Mouse (Mus musculus): ENCODE data around the gene Fbxo31. TPM values are rescaled to one million over a fixed set of nuclear protein-coding genes. Genes with fewer than 3 reads are reported as not detected.

Gene Fbxo31
- polyA plus RNA-seq, 1 experiment, result not detected

- Histone ChIP-seq H3K4me1 (ENCODE audit: control insufficient read depth, insufficient read depth, low read length) (peaks cover 41% of the 10 kb centered on the region), H3K27ac (ENCODE audit: insufficient read depth, low read depth, low read length) (no peak overlapping the region), H3K4me3 (ENCODE audit: insufficient read depth, low read depth, low read length) (peak overlapping the region; percentile 98)
- TF ChIP-seq CTCF (IDR thresholded peaks at IDR 0.05; ENCODE audit: insufficient read depth, low read depth, low read length), result no peak
- TF ChIP-seq POLR2A (IDR thresholded peaks at IDR 0.05; ENCODE audit: insufficient read depth, low read depth, low read length), result no peak
- 11% methylated on average over 20 of the region's 20 CpGs for WGBS
Observed at GRCm38 (mm10) chr8:121591178-121592066, 12.8 kb upstream of the Fbxo31 start.

DNA sequence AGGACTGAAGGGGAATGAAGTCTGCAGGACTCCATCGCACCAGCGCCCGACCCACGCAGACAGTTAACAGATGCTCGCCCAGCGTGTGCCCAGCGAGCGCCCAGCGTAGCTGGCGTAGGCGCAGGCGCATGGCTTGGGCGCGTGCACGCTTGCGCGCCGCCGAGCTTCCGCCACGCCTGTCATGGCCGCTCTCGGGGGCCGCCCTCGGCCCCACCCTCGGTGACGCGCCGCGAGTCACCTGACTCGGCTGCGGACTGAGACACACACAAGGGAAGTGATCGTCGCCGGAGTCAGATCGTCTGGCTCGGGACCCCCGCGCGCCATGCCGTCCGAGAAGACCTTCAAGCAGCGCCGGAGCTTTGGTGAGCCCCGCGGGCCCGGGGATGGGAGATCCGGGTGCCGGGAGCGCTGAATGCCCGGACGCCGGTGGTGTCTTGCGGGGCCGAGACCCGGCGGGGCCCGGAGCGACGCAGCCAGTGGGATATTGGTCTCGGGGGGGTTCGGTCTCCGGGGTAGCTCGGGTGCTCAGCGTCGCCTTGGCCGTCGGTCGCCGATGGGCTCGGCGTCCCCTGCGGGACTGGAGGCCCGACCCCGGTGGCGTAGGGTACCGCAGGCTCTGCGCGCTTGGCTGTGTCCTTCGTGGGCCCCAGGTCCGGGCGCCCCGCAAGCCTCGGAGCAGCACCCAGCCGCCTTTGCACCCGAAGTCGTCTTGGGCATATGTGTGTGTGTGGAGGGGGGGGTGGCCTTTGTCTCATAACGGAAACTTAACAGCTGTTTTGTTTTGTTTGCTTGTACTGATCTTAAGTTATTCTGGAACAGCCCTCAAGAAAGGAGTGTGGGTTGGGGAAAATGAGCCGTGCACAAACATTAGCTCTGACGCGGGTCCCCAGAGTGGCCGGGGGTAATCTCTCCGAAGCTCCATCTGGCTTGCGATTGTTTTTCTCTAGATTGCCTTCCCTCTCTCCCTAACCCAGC is 11.9 kb upstream of the Fbxo31 start, which contains the start of gene Map1lc3b:
Gene Map1lc3b, plus strand, starts transcription at position 159 of the 975 bp plus-strand sequence.
- WGBS, result under 1% methylated on average over 94 of the region's 94 CpGs
- peak within 1 kb of the TSS; percentile 72 for H3K27ac ChIP-seq (ENCODE audit: insufficient read depth, low read depth, low read length)
- TF ChIP-seq POLR2A (IDR thresholded peaks at IDR 0.05; ENCODE audit: insufficient read depth, low read depth, low read length), result peak; percentile 97
- TF ChIP-seq CTCF (IDR thresholded peaks at IDR 0.05; ENCODE audit: insufficient read depth, low read depth, low read length), result no peak
- H3K4me3 ChIP-seq (ENCODE audit: insufficient read depth, low read depth, low read length), result peak within 1 kb of the TSS; percentile 98
- H3K4me1 ChIP-seq (ENCODE audit: control insufficient read depth, insufficient read depth, low read length), result peaks cover 40% of the 10 kb centered on the region

GRCm38 (mm10) chr8:121589205-121589726 is 10.7 kb upstream of the Fbxo31 start:
- no peak overlapping the region for H3K4me3 ChIP-seq (ENCODE audit: insufficient read depth, low read depth, low read length)
- H3K27ac ChIP-seq (ENCODE audit: insufficient read depth, low read depth, low read length), result no peak overlapping the region
- WGBS, result 47% methylated on average over 2 of the region's 2 CpGs
- peaks cover 39% of the 10 kb centered on the region for H3K4me1 ChIP-seq (ENCODE audit: control insufficient read depth, insufficient read depth, low read length)
- TF ChIP-seq POLR2A (IDR thresholded peaks at IDR 0.05; ENCODE audit: insufficient read depth, low read depth, low read length), result no peak
- no peak for TF ChIP-seq CTCF (IDR thresholded peaks at IDR 0.05; ENCODE audit: insufficient read depth, low read depth, low read length)

GRCm38 (mm10) chr8:121588750-121589149 is 10.1 kb upstream of the Fbxo31 start:
- Histone ChIP-seq H3K4me3 (ENCODE audit: insufficient read depth, low read depth, low read length) (no peak overlapping the region), H3K27ac (ENCODE audit: insufficient read depth, low read depth, low read length) (no peak overlapping the region), H3K4me1 (ENCODE audit: control insufficient read depth, insufficient read depth, low read length) (peaks cover 35% of the 10 kb centered on the region)
- WGBS, result 91% methylated on average over 4 of the region's 4 CpGs
- no peak for TF ChIP-seq CTCF (IDR thresholded peaks at IDR 0.05; ENCODE audit: insufficient read depth, low read depth, low read length)
- no peak for TF ChIP-seq POLR2A (IDR thresholded peaks at IDR 0.05; ENCODE audit: insufficient read depth, low read depth, low read length)

GRCm38 (mm10) chr8:121585159-121585825 is 6.7 kb upstream of the Fbxo31 start:
- TF ChIP-seq POLR2A (IDR thresholded peaks at IDR 0.05; ENCODE audit: insufficient read depth, low read depth, low read length) (peak; percentile 89), CTCF (IDR thresholded peaks at IDR 0.05; ENCODE audit: insufficient read depth, low read depth, low read length) (no peak)
- H3K27ac ChIP-seq (ENCODE audit: insufficient read depth, low read depth, low read length), result peak overlapping the region; percentile 88
- peak overlapping the region; percentile 74 for H3K4me3 ChIP-seq (ENCODE audit: insufficient read depth, low read depth, low read length)
- H3K4me1 ChIP-seq (ENCODE audit: control insufficient read depth, insufficient read depth, low read length), result peaks cover 7% of the 10 kb centered on the region; the same call in 1 of the 2 replicates
- under 1% methylated on average over 47 of the region's 47 CpGs for WGBS

DNA sequence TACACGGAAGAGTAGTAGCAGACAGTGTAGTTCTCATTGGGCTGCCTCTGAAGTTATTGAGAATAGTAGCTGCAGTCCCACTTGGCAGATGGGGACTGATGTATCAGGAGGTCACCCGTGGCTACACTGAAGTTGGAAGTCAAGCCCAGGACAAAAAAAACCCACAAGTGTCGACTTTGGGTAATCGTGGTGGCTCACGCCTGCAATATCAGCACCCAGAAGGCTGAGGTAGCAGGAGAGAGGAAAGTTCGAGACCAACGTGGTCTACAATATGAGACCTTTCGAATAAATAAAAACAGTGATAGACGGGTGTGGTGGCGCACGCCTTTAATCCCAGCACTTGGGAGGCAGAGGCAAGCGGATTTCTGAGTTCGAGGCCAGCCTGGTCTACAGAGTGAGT is 6.1 kb upstream of the Fbxo31 start:
- no peak overlapping the region; the same call in 1 of the 2 replicates for H3K27ac ChIP-seq (ENCODE audit: insufficient read depth, low read depth, low read length)
- H3K4me1 ChIP-seq (ENCODE audit: control insufficient read depth, insufficient read depth, low read length), result peaks cover 12% of the 10 kb centered on the region; the same call in 1 of the 2 replicates
- TF ChIP-seq POLR2A (IDR thresholded peaks at IDR 0.05; ENCODE audit: insufficient read depth, low read depth, low read length) (no peak), CTCF (IDR thresholded peaks at IDR 0.05; ENCODE audit: insufficient read depth, low read depth, low read length) (no peak)
- 40% methylated on average over 13 of the region's 13 CpGs for WGBS
- peak overlapping the region; percentile 74 for H3K4me3 ChIP-seq (ENCODE audit: insufficient read depth, low read depth, low read length)

DNA sequence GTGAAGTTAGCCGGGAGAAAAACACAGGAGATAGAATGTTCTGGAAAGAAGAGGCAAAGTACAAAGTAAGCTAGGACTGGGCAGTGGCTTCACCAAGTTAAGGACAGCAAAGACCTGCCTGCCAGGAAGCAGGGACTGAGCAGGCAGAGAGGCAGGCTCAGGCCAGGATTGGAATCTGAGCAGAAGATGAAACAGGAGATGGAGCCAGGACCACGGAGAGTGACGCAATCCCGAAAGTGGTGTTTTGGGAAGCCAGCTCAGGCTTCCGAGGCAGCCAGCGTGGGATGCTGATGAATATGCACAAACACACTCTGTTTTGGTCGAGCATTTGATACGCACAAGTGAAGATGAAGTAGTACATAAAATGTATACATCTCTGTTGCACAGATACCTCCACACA is 5.0 kb upstream of the Fbxo31 start:
- Histone ChIP-seq H3K27ac (ENCODE audit: insufficient read depth, low read depth, low read length) (no peak overlapping the region), H3K4me3 (ENCODE audit: insufficient read depth, low read depth, low read length) (no peak overlapping the region), H3K4me1 (ENCODE audit: control insufficient read depth, insufficient read depth, low read length) (peaks cover 18% of the 10 kb centered on the region)
- WGBS, result 52% methylated on average over 8 of the region's 8 CpGs
- TF ChIP-seq POLR2A (IDR thresholded peaks at IDR 0.05; ENCODE audit: insufficient read depth, low read depth, low read length) (no peak), CTCF (IDR thresholded peaks at IDR 0.05; ENCODE audit: insufficient read depth, low read depth, low read length) (no peak)

GRCm38 (mm10) chr8:121580465-121580864 is 1.9 kb upstream of the Fbxo31 start:
- no peak for TF ChIP-seq POLR2A (IDR thresholded peaks at IDR 0.05; ENCODE audit: insufficient read depth, low read depth, low read length)
- H3K4me3 ChIP-seq (ENCODE audit: insufficient read depth, low read depth, low read length), result no peak overlapping the region
- 34% methylated on average over 9 of the region's 9 CpGs for WGBS
- H3K4me1 ChIP-seq (ENCODE audit: control insufficient read depth, insufficient read depth, low read length), result peaks cover 25% of the 10 kb centered on the region
- no peak overlapping the region for H3K27ac ChIP-seq (ENCODE audit: insufficient read depth, low read depth, low read length)

Data from olfactory bulb, adult 2 months (tissue).